Mouse (Mus musculus) small intestine, adult 2 months (tissue): Measurements from ENCODE around the gene Syt13.

ENCODE experiments used
- CTCF ChIP-seq: fragments of 200-500 bp; IDR thresholded peaks from 2 replicates; pipeline ENCODE4 v1.5.1; 2012; ENCODE audit warnings: low read depth, mild to moderate bottlenecking, control low read depth, inconsistent platforms, low read length, moderate library complexity, mixed read lengths; ENCODE audit not compliant: insufficient replicate concordance, insufficient read length; ENCODE audit errors: extremely low read depth
- POLR2A ChIP-seq: fragments of 200-500 bp; IDR thresholded peaks from 2 replicates; pipeline ENCODE4 v1.6.1; 2012; ENCODE audit warnings: low read depth, mild to moderate bottlenecking, control low read depth, inconsistent platforms, low read length, moderate library complexity

DNA sequence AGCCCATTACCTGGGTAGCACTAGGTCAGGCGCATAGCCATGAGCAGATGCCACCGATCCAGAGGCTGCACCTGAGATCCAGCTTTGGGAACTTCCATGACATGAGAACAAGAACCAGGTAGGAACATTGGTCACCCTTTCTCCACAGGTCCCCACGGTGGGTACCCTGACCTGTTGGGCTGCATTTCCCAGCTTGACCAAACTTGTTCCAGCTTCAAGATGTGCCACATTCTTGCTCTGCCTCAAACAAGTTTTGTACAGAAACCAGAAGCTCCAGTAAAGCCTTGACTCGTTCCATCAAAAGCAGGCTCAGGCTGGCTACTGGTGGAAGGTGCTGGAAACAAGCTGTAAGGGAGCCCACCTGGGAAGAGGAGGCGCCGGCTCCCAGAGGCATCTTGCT lies 29.9 kb upstream of the Syt13 start:
- TF ChIP-seq POLR2A: no peak
- TF ChIP-seq CTCF: no peak
